ENCODE assay signal across 12 mouse cellular contexts in the genomic region with DNA sequence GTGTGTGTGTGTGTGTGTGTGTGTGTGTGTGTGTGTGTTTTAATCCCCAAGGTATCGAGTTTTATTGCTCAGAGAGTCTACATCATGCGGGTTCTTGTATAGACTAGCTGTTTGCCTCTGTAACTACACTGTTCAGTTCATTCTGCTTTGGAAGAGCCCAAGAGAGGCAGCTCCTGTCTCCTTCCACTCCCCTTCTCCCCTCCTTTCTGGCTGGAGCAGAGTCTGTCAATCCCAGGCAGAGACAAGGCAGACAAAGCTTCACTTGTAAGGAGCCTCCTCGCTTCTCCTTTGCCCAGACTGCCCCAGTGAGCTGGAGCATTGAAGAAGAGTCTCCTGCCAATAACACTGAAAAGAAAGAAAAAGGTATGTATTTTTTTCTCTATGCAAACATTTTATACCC. TPM values are rescaled to one million over a fixed set of nuclear protein-coding genes. Genes with fewer than 3 reads are reported as not detected.
DNase-seq lines count a peak whose midpoint lies in the region; ATAC-seq and TF ChIP-seq lines count a peak whose summit lies in the region.
"Had no signal": no experiment of that assay in that cellular context is flagged by ENCODE, and none has a peak within 500 bp of the region (broad histone marks: within the 10 kb centered on the region; RNA-seq: fewer than 3 reads in every experiment).

A gene (plus strand): TSS at position 159 of the 400 bp plus-strand sequence.

- no peaks in the 10 kb centered on the region for H3K27me3 ChIP-seq in cerebellum, adult 2 months (ENCODE audit: control insufficient read depth, insufficient read depth, low read length)
- H3K27me3 ChIP-seq in midbrain, embryonic 12.5 days: no peaks in the 10 kb centered on the region

- no peak within 1 kb of the TSS for H3K27ac ChIP-seq in cerebellum, adult 2 months (ENCODE audit: insufficient read depth, low read length)
- H3K27ac ChIP-seq in midbrain, embryonic 12.5 days (replicated peaks): no peak within 1 kb of the TSS

- H3K4me2 ChIP-seq in midbrain, embryonic 12.5 days (replicated peaks): no peak within 1 kb of the TSS
- H3K4me2 ChIP-seq: lung, embryonic 14.5 days had no signal

- H3K36me3 ChIP-seq in midbrain, embryonic 12.5 days: no peaks in the 10 kb centered on the region

- no peaks in the 10 kb centered on the region for H3K4me1 ChIP-seq in cerebellum, adult 2 months (ENCODE audit: control insufficient read depth, insufficient read depth, low read length)
- H3K4me1 ChIP-seq in midbrain, embryonic 12.5 days: no peaks in the 10 kb centered on the region

- WGBS in cerebellum, adult 2 months: 75% methylated on average over 3 of the region's 3 CpGs
- 67% methylated on average over 3 of the region's 3 CpGs for WGBS in midbrain, embryonic 12.5 days

- no peak for TF ChIP-seq POLR2A in cerebellum, adult 2 months (IDR thresholded peaks at IDR 0.05; ENCODE audit: borderline replicate concordance, insufficient read depth, low read length)

- 0 out of 2 replicates have a peak, but pooled peaks have one; percentile 19 for ATAC-seq in midbrain, embryonic 12.5 days (ENCODE audit: low FRiP score, low read depth)

- intact Hi-C loops in gastrocnemius, postnatal 36 days (cut with DNase I): no loop called here

- H3K4me3 ChIP-seq in cerebellum, adult 2 months (replicated peaks; ENCODE audit: insufficient read depth, low read depth, low read length): peak within 1 kb of the TSS; percentile 29
- no peak within 1 kb of the TSS for H3K4me3 ChIP-seq in midbrain, embryonic 12.5 days

- TF ChIP-seq CTCF in cerebellum, adult 2 months (IDR thresholded peaks at IDR 0.05; ENCODE audit: borderline replicate concordance, insufficient read depth, low read depth, low read length): no peak

- peak in 1 of 2 experiments; percentile 17 for DNase-seq in cerebellum, adult 2 months
- no peak for DNase-seq in cerebellum, postnatal 4 days (ENCODE audit: low spot score in 2 of 2)
- DNase-seq in layer of hippocampus, adult 18-20 months (ENCODE audit: low spot score in 2 of 2): no peak
- no peak for DNase-seq in layer of hippocampus, adult 9-10 months (ENCODE audit: low spot score)
- DNase-seq in layer of hippocampus, postnatal 10 days (ENCODE audit: low spot score in 2 of 2): peak in 1 of 2 experiments; percentile 37
- DNase-seq in cerebellum, adult 11-12 months: no peak
- no peak for DNase-seq in gastrocnemius, postnatal 36 days
- DNase-seq: adrenal gland, postnatal 36 days; retina, postnatal 1 day had no signal

- H3K9ac ChIP-seq in midbrain, embryonic 12.5 days (replicated peaks): no peak within 1 kb of the TSS
- H3K9ac ChIP-seq: lung, embryonic 14.5 days had no signal

- H3K9me3 ChIP-seq in midbrain, embryonic 12.5 days: no peaks in the 10 kb centered on the region

RNA-seq across cellular contexts. Expression of the gene that starts here (rescaled TPM):
- polyA plus RNA-seq in cerebellum, adult 2 months (2012; rRNA removed): 74.3 and 79.5 TPM in 2 replicates
- 10 to 100 TPM; 60.7 to 68.0 TPM for total RNA-seq in layer of hippocampus, adult 18-20 months (2021)
- 10 to 100 TPM; 69.0 to 69.3 TPM for total RNA-seq in layer of hippocampus, postnatal 10 days (2021)
- 0.69 TPM in 1 of 2 replicates, not detected in the other for polyA plus RNA-seq in midbrain, embryonic 12.5 days (2016; fragmentation: Nextera tagmentation; extraction: Ambion mirVana)
- not detected for total RNA-seq in gastrocnemius, postnatal 36 days (2021)
- polyA plus RNA-seq: thymus, postnatal 0 days had no signal

Comparison
In these comparisons a context has a peak if more than half of its experiments do, and no peak if none do; other contexts are left out.
1. RNA of the gene that starts here (total RNA-seq): 69.0 to 69.3 TPM in layer of hippocampus, postnatal 10 days and 60.7 to 68.0 TPM in layer of hippocampus, adult 18-20 months; not detected in gastrocnemius, postnatal 36 days; every median in the first group is over 10 times any median in the second.
2. RNA of the gene that starts here (polyA plus RNA-seq): 74.3 to 79.5 TPM in cerebellum, adult 2 months; 0.69 TPM in midbrain, embryonic 12.5 days; every median in the first group is over 10 times any median in the second.
3. Peak in ATAC-seq in midbrain, embryonic 12.5 days; RNA of the gene not detected or under 1 TPM.